Mouse (Mus musculus): ENCODE data around the gene G2e3.

G2e3 gene

DNA sequence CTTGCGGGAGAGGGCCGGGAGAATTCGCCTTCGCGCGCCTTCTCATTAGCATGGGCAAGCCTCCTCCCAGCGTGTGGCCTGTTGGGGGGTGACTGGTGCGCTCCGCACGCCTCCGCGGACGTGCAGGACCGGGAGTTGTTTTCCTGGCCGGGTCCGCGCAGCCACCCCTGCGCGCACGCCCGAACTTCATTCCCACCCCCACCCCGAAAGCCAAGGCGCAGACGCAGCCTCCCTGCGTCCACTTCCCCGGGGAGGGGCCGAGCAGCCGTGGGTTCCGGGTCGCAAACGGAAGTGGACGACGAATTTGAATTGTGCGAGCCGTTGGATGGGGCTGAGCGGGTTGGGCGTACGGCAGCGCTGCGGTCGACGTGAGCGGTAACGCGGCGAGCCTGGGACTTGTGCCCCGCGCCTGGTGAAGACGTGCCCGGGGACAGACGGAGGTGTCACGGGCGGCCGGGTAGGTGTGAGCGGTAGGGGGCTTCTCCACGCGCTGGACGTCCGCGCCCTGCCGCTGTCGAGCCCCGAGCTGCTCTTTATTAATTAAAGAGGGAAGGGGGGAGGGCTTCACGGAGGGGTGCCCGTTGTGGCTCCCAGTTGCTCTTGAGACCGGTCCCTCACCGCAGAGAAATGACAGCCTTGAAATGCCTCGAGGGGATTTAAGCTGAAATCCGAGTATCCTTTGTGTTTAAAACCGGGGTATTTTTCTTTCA lies at the start of gene G2e3:
Gene G2e3, plus strand, starts transcription at position 74 of the 710 bp plus-strand sequence.
- DNase-seq (ENCODE audit: extremely low read depth, low read depth, low spot score) = peak; percentile 21

DNA sequence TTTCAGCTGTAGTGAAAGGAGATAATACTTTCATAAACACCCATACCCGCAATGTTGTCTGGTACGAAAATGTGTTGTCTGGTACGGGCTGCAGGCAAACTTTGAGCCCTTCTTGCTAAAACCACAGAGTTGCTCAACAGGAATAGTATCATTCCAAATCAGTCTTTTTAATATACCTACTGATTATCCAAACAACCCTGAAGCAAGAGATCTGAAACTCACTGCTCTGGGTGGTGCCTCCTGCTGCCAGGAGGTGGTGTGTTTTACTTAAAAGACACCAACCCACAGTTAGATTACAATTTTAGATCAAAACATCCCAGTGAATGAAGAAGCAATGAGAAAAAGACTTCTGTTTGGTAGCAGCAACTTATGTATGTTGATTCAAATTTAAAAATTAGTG lies 24.3 kb upstream of the G2e3 start:
- DNase-seq (ENCODE audit: extremely low read depth, low read depth, low spot score) = no peak

DNA sequence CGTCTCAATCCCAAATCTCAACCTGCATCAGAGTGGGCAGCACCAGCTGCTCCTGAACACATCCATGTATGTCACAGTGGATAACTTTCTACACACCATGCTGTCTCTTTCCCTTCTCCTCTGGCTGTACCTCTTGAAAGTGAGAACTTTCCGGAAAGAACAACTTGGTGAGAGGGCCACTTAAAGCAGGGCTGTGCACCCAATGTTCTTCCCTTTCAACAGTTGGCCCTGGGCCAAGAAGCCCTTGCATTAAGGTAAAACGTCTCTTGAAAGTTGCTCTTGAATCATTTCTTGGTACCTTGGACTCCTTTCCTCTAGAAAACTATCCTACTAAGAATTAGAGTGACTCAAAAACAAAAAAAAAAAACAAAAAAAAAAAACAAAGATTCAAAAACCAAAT lies 21.0 kb upstream of the G2e3 start:
- no peak for DNase-seq (ENCODE audit: extremely low read depth, low read depth, low spot score)

DNA sequence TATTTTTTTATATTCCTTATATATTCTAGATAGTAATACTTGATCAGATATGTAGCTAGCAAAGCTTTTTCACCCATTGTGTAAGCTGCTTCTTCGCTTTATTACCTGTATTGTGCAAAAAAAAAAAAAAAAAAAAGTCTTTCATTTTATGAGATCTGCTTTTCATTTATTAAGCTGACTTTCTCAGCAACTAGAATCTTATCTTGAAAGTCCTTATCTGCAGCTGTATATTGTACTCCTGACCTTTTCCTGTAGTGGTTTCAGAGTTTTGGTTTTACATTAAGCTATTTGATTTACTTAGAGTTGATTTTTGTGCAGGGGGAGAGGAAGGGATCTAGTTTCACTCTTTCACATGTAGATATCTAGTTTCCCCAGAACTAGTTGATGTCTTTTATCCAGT lies 10.8 kb upstream of the G2e3 start:
- no peak for DNase-seq (ENCODE audit: extremely low read depth, low read depth, low spot score)

DNA sequence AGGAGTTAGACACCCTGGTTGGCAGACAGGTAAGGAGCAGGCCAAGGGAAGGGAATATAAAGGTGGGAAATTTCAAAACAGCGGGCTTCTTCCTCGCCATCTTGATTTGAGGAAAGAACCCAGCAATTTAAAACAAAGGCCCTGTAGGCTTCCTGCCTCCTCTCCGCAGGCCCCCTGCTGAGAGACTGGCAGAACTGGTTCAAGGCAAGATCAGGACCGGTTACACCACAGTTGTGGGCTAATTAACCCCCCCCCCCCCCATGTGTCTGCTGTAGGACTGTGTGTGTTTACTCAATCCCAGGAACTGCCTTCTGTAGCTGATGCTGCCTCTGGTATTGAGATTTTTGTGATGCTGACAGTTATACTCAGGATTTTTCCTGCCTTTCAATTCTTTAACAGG lies 1.7 kb upstream of the G2e3 start:
- no peak for DNase-seq (ENCODE audit: extremely low read depth, low read depth, low spot score)

DNA sequence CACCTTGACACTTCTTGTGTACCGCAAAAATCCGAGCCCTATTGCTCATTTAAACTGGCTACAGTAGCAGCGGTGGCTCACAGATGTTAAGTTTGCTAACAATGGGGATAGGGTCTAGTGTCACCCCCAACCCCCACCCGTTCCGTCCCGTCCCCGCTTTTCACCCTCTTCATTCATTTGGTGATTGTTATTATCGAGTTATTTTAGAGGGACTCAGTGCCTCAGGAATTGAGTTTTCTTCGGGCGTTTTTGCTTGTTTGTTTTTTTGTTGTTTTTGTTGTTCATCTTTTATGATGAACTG lies 787 bp downstream of the G2e3 start:
- DNase-seq (ENCODE audit: extremely low read depth, low read depth, low spot score) = no peak

DNA sequence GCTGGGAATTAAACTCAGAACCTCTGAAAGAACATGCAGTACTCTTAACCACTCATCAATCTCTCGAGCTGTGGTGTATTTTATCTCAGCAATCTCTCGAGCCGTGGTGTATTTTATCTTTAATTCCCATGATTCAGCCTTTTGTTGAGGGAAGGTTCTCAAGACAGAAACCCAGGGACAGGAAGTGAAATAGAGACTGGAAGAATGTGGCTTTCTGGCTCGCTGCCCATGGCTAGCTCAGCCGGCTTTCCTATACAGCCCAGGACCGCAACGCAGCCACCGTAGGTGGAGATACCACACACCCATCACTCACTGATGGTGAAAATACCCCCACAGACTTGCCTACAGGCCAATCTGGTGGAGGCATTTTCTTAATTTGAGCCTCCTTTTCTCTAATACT lies 7.4 kb downstream of the G2e3 start:
- DNase-seq (ENCODE audit: extremely low read depth, low read depth, low spot score) = no peak

DNA sequence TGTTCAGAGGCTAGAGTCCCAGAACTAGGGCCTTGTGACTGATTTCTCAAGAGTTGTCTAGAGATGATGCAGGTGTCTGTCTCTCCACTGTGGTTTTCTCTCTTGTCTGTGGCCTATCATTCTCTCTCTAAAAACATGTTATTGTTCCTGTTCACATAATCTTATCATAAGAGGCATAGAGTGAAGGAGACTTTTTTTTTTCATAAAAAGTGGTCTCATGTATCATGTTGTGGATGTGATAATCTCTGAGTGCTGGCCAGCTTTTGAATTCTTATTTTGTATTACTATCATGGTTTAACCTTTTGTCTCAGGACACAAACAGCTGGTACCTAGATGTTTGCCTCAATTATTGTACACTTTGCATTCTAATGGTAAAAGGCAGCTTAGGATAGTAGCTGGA lies 13.4 kb downstream of the G2e3 start:
- DNase-seq (ENCODE audit: extremely low read depth, low read depth, low spot score) = no peak

DNA sequence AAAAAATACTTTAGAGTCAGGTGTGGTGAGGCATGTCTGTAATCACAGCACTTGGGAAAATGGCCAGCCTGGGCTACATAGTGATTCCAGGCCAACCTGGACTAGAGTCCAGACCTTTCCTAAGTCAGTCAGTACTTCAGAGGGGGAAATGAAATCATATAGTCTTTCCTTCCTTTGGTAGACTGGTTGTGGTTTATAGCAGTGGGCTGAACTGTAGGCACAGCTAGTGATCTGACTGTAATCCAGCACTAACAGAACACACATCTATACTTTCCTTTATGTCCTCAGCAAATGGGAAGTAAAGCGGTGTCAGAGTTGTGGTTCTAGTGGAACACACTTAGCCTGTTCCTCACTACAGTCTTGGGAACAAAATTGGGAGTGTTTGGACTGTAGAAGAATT lies 15.0 kb downstream of the G2e3 start:
- no peak for DNase-seq (ENCODE audit: extremely low read depth, low read depth, low spot score)

DNA sequence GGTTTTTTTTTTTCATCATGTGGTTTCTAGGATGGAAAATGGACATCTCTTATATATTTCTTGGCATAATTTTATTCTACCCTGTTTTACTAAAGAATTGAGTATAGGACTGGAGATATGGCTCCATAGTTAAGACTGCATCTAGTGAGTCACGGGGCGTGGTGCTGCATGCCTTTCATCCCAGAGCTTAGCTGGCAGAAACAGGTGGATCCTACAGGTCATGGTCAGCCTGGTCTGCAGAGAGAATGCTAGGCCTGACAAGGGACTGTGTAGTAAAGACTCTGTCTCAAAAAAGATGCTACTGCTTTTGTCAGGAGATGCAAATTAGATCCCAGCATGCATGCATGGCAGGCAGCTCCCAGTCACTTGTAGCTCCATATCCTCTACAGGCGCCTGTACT lies 20.6 kb downstream of the G2e3 start:
- no peak for DNase-seq (ENCODE audit: extremely low read depth, low read depth, low spot score)

DNA sequence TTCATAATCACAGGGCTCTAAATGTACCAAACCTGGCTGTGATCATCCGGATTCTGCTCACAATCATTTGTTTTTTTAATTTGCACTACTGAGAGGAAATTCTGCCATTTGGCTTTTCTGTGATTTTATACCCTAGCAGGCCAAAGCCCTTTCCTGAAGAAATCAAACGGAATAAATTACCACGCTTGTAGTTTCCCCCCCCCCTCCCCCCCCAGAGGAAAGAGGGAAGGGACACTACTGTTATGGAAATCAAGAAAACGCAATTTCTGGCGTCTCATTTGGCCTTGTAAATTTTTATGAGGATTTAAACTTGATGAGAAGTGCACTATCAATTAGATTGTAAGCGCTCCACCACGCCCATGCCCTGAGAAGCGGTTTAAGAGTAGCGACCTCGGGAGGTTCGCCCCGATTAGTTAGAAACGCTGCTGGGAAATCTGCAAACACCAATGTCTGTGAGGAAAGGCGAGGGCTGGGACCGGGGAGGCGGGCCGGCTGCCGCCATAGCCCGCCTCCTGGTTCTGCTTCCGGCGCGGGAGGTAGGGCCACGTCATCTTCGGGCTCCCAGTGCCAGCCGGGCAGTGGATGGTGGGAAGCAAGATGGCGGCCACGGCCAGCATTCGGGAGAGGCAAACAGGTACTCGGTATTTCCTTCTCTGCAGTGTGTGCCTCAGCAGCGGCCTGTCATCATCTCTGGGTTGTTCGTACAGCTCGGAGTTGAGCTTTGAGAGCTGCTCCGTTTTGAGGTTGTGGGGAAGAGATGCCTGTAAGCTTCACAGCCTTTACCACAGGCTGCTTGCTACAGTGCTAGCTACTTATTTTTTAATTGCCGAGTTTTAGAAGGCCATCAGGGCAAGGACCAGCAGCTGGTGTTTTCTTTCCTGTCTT lies 29.4 kb downstream of the G2e3 start, which contains the start of gene Scfd1:
Gene Scfd1, plus strand, starts transcription at position 508 of the 885 bp plus-strand sequence.
- DNase-seq (ENCODE audit: extremely low read depth, low read depth, low spot score) = peak; percentile 49

DNA sequence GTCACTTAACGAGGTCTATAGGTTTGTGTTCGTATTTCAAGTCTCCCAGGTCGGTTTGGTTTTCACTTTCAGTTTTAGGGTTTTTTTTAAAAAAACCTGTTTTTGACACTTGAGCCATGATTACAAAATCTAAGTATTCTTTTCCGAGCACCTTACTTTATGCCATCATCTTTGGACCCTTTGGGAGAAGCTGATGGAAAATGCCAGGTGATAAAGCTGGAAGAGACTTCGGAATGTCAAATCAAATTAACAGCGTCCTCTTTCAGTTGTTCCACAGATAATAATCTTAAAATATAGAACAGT lies 30.0 kb downstream of the G2e3 start:
- no peak for DNase-seq (ENCODE audit: extremely low read depth, low read depth, low spot score)

DNA sequence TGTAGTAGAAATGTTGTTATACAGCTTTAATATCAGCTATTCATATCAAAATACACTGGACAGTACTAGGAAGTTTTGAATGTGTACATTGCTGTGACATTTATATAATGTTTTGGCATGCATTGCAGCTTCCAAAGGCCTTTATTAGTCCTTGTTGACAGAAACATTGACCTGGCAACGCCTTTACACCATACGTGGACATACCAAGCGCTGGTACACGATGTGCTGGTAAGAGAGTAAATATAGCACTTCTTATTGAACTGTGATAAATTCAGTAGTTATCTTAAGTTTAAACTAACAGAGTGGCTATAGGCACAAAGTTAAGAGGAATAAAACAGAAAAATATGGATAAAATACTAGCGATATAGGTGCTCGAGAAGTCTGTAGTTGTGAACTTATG lies 52.0 kb downstream of the G2e3 start:
- DNase-seq (ENCODE audit: extremely low read depth, low read depth, low spot score) = no peak

DNA sequence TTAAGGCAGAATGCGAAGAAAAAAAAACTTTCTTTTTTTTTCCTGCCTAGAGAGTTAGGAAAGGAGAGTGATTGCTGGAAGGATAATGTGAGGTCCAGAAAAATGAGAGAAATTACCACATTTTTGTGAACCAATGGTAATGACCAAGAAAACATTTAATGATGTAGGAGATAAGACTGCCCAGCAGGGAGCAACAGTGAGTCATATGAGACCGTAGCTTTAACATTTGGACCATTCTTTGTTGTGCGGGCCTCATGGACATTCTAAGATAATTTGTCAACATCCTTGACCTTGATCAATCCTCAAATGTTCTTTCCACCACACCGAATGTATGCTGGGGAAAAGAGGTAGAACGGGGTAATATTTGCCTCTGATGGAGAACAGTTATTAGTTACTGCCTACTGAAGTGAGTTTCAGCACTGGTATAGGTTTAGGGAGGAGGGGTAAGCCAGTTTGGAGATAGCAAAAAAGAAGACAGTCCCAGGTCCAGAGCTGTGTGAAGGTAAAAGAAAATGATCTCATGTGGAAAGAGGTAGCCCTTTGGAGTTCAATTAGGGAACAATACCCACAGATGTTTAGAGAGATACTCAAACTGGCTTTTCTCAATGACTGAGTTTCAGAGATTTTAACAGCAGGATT lies 54.3 kb downstream of the G2e3 start:
- no peak for DNase-seq (ENCODE audit: extremely low read depth, low read depth, low spot score)

DNA sequence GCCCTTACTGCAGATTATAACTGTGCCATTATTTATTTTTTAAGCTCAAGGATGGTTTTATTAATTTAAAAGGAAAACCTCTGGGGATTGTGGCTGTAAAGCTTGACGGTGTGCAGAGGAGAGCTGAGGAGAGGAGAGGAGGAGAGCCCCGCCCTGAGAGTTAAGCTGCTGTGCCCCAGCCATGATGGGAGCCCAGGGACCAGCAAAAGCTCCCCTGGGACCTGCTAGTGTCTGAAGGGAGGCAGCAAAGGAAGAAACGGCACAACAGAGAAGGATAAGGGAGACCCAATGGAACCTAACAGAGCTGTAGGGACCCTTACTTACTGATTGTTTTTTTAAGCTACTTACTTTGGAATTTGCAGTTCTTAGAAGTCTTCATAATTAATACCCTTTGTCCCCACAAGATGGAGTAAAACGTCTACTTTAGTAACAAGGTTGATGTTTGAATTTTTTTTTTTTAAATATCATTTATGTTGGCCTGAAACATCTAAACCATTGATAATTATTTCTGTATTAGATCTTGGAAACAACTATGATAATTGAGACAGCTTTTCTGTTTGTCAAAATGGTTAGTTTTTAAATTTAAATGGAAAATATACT lies 56.2 kb downstream of the G2e3 start:
- no peak for DNase-seq (ENCODE audit: extremely low read depth, low read depth, low spot score)

DNA sequence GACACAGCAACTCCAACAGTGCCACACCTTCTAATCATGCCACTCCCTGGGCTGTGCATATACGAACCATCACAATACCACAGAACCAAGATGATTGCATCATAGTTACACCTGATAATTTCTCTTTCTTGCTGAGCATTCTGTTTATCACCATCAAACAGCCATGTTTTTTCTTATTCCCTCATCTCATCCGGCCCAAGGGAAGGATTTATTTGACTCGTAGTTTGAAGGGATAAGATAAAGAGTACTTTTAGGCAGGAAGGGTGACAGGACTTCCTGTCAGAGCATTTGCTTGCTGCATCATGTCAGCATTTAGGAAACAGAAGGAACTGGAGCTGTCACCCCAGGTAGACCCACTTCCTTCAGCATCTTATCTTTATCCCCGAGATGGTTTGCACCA lies 63.5 kb downstream of the G2e3 start:
- no peak for DNase-seq (ENCODE audit: extremely low read depth, low read depth, low spot score)

All from fat pad, adult 2 months (tissue).